Mouse (Mus musculus): Measurements from ENCODE around the gene Tlx1.
A peak's percentile ranks its signal among the peaks of the same experiment; 100 is the strongest.

The Tlx1 gene

DNA sequence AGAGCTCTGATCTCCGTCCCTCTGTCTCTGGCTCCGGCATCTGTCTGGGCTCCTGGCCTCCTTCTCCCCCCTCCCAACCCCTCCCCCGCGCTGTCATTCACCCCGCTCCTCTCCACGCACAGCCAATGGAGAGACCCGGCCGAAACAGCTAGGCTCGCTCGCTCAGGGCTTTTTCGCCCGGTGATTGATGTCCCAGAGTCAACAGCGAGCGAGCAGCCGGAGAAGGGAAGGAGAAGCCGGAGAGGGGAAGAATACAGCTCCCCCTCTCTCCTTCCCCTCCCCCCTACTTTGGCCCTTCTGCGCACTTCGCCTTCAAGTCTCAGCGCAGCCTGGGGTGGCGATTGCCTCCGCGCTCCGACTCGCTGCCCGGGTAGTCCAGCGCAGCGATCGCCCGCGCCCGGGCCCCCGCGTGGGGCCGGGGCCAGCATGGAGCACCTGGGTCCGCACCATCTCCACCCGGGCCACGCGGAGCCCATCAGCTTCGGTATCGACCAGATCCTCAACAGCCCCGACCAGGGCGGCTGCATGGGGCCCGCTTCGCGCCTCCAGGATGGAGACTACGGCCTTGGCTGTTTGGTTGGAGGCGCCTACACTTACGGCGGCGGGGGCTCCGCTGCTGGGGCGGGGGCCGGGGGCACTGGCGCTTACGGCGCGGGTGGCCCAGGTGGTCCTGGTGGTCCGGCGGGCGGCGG is at the start of gene Tlx1:
Gene Tlx1, plus strand, starts transcription at position 191 of the 692 bp plus-strand sequence.
- no peak for DNase-seq (ENCODE audit: low spot score)

DNA sequence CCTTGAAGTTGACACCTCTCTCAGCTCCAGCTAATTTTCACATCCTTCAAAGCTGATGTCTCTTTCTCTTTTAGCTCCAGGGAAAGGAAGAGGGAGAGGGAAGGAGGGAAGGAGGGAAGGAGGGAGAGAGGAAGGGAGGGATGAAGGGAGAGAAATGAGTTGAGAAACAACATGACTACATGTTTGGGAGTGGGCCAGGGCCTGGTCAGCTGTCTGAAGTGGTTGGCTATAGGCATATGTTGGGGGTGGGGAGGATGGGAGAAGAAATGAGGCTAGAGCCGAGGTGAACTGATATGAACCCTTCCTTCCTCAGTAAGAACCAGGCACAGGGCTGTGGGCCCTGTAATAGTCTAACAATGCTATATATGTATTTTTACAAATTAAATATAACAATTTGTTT is 44.9 kb upstream of the Tlx1 start:
- DNase-seq (ENCODE audit: low spot score), result no peak

DNA sequence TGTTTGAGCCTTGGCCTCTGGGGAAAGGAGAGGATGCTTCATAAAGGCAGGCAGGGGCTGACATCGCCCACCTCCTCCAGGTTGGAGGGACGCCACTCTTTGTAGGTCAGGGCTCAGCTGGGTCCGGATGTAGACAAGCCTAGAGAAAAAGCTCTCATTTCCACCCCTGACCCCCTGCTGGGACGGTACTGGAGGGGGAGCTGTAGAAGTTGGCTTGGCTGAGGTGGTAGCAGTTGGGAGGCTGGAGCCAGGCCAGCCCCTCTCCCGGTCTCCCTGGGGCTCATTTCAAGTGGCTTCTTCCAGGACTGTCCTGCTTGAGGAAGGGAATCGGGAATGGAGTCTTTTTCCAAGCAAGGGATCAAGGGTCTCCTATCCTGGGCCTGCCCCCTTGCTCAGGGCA is 43.8 kb upstream of the Tlx1 start:
- no peak for DNase-seq (ENCODE audit: low spot score)

DNA sequence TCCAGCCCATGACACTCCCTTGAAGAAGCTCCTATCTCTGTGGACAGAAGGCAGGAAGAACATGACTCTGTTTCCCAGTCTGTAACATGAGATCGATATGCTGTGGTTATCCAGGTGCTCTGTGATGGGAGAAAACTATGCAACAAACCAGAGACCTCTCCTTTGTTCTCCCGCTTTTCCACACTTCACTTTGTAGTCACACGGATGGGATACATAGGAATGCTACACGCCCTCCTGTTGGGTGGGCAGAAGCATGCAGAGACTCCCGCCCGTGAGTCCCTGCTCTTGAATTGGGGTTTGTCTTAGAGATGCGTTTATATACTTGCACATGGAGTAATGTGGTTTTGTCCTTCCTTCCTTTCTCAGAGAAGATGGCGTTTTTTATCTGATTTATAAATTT is 39.8 kb upstream of the Tlx1 start:
- no peak for DNase-seq (ENCODE audit: low spot score)

DNA sequence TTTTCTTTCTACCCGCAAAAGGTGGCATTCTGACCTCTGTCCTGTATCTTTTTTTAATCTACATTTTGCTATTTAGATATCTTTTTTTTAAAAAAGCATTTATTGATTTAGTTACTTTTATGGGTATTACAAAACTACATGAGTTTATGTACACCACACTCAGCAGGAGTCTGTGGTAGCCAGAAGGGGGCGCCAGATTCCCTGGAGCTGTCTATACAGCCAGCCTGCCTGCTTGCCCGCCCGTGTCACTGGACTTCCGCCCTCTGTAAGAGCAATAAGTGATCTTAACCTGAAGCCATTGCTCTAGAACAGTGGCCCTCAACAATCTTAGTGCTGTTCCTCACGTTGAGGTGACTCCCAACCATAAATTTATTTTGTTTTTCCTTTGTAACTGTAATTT is 38.0 kb upstream of the Tlx1 start:
- peak; percentile 58 for DNase-seq (ENCODE audit: low spot score)

DNA sequence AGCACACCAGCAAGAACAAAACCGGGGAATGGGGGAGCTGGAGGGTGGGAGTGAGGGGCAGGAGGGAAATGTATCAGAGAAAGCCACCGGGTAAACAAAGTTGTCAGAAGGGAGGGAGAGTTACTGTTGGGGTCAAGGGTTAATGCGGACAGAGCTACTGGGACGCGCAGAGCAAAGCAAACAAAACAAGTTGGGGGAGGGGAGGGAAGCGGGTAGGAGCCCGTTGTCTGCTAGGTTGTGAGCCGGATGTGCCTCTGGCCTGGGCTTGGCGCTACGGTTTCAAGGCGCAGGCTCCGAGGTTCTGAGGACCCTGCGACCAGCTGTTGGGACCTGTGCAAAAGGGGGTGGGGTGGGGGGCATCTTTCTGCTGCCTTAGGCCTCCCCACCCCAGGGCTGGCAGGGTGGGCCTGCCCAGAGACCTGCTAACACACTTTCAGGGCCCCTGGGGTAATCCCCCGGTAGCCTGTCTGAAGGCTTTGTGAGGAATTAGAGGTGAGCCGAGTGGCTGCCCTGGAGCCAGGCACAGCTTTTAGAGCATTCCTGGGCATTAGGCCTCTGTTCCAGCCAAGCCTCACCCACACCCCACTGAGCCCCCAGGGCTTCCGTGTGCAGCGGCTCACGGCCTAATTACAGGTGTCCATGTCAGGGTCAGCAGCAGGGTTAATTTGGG is 36.6 kb upstream of the Tlx1 start:
- DNase-seq (ENCODE audit: low spot score), result no peak

DNA sequence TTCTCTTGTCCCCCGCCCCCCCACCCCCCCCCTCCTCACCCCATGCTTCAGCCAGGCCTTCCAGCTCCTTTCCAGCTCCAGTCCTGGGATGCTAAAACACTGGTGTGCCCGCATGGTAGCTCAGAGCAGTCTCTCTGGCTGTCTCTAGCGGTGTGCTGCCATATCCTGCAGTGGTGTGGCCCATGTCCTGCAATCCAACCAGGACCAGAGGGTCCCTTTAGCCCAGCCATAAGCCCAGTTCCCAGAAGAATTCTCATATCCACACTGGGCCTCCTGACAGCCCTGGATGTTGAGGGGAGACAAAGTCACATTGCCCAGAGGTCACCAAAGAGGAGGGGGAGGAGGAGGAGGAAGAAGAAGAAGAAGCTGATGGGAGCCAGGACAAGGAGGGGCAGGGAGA is 35.7 kb upstream of the Tlx1 start:
- no peak for DNase-seq (ENCODE audit: low spot score)

DNA sequence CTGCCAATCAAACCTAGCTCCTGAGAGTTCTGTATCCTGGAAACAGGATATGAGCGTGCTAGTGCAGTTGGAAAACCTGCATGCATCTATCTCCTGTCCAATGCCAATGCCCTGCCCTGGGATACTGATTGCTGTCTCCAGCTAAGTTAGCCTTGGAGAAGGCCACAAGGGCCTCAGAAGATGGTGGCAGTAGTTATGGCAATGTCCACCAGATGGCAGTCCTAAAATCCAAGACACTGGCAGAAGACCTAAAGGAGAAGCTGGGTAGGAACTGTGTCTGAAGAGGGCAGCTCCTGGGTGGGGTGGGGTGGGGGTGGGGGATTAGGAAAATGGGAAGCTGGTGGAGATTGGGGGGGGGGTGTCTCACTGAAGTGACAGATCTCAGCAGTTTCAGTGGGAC is 33.7 kb upstream of the Tlx1 start:
- DNase-seq (ENCODE audit: low spot score), result peak; percentile 66

DNA sequence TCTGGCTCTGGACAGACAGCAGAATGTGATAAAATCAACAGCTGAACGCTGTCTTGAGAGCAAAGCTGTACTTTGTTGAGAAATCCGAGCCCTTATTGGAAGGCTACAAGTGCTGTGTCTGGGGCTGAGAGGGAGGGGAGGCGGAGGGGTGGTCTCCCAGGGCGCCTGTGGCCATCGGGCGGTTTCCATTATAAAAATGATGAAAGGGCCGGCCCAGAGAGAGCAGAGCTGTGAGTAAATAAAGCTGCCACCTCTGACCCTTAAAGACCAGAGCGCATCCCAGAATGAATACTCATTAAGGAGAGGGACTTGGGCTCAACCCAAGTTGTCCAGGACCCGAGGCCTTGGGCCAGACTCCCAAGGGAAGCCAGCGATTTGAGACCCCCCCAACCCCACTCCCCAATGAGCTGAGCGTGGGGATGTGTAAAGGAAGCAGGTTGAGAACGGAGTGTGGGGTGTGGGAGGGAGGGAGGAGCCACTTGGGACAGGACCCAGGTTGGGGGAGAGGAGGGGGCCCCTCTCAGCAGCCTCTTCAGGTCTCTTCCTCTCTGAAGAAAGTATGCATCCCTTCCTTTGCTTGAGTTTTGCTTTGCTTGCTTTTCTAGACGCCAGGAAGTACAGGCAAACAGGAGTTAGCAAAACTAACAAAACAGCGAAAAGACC is 18.4 kb upstream of the Tlx1 start:
- no peak for DNase-seq (ENCODE audit: low spot score)

DNA sequence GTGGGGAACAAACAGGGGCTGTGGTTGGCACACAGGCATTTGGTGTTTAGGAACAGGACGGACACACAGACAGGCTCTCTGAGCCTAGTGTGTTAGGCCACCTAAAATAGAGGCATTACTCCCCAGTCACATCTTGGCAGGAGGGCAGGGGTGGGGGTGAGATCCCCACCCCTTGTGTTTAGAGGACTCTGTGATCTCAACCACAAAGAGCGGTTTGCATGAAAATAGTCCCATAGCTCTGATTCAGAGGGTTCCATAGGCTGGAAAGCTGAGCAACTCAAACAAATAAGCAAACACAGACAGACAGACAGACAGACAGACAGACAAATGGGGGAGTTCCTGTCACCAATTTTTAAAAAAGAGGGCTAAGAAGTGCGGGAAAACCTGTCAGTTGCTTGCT is 7.9 kb upstream of the Tlx1 start:
- no peak for DNase-seq (ENCODE audit: low spot score)

DNA sequence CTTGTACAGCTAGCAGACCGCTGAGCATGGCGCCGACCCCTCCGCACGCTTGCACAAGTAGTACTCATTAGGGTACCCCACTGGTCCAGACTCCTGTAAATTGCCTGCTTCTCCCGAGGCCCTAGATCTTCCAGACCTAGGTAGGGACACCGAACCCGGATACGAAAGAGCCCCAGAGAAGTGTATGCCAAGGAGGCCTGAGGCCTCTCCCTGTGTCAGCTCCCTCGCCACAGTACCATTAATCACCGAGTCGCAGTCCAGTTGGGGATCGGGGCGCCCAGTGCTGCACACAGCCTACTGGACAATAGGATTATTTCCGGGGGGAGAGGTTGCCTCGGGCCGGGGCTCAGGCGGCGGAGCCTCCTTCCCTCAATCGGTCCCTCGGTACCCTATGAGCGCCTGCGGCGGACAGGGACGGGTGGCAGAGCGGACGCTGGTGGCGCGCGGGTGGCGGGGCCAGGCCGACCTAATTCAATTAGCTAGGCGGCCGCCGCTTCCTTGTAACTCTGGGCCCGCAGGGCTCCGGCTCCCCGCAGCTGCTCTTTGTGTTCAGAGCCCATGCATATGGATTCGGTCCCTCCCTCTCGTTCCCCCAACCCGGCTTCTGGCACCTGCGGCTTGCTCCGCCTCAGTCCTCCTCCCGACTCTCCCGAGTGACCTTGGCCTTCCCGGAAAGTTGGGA is 7.1 kb upstream of the Tlx1 start:
- no peak for DNase-seq (ENCODE audit: low spot score)

DNA sequence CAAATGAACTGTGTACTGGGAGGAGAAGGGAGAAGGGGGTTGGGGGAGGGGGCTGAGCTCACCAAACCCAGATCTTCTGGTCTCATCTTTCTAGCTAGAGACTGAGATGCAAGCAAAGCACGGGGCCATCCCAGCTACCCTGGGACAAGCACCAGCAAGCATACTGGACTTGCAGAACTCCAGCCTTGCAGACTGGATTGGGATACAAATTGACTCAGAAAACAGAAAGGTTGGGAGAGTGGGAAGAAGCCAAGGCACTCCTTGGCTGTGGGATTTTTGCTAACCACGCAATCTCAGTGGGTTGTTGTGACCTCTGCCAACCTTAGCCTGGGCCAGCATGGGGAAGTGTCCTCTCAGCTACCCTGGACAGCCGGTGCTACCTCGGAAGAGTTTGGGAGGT is 3.4 kb upstream of the Tlx1 start:
- DNase-seq (ENCODE audit: low spot score), result no peak

DNA sequence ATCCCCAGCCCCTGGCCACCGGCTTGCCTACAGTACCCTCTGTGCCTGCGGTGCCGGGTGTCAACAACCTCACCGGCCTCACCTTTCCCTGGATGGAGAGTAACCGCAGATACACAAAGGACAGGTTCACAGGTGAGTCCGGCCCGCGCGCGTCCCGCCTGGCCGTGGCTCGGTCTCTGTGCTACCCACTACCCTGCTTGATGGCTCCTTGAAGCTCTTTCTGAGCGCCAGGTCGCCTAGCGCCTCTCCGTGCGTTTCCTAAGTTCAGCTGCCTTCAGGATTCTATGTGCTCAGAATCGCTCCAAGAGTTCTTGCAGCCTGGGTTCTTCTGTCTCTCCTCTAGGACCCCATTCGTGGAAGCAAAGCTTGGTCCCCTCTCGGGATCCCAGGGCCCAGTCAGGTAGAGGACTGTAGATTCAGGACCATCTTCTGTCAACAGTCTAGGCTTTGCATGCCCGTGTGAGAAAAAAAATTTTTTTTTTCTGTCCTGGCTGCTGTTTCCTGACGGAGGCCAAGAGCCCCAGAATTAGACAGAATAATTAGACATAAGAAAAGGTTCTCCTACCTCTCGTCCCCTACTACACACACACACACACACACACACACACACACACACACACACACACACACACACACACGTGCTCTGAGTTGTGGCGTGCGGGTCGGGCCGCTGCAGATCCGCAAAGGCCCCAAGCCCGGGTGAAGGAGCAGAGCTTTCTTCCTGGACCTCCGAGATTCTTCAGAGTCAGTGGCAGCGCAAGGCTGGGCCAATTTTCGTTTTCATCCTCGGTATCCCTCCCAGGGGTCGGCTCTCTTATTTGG is 1.1 kb downstream of the Tlx1 start:
- DNase-seq (ENCODE audit: low spot score), result no peak

DNA sequence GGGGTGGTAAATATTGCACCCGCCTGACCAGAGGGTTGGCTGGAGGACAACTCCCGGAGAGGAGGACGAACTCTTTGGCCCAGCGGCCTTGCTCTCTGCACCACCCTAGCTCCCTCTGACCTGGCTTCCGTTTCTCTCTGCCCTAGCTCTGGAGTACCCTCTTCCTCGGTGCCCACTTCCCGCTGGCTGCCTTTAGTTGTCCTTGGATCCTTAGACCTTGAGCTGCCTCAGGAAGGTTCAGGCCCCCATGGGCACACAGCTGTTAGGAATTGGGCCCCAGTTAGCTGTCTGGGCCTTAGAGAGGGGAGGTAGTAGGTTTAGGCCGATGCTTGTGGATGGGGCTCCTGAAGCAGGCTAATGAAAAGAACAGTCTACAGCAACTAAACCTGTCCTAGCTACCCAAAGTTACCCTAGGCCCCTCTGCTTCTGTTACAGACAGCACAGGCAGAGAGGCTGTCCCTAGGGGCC is 1.7 kb downstream of the Tlx1 start:
- DNase-seq (ENCODE audit: low spot score), result no peak

DNA sequence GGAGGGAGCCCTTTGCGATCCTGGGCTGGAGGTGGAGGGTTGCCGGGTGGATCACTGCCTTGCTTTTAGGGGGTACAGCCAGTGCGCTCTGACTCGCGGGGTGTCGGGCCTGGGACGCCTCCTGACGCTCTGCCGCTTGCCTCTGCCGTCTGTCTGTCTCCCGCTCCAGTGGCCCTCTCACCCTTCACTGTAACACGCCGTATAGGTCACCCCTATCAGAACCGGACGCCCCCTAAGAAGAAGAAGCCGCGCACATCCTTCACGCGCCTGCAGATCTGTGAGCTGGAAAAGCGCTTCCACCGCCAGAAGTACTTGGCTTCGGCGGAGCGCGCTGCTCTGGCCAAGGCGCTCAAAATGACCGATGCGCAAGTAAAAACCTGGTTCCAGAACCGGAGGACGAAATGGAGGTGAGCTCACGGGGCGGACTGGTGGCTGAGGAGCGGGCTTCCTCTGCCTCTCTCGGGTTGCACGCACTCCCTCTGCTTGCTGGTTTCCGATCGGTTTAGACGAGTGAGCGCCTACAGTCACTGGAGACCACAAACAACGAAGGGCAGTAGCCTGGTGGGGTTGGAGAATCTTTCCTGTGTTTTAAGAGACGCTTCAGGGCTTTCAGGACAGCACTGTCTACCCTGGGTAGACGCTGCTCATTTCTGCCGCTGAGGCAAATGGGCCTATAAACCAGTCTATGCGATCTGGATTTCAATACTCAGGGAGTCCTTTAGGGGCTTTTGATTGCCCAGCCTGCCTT is 3.0 kb downstream of the Tlx1 start:
- DNase-seq (ENCODE audit: low spot score), result no peak

DNA sequence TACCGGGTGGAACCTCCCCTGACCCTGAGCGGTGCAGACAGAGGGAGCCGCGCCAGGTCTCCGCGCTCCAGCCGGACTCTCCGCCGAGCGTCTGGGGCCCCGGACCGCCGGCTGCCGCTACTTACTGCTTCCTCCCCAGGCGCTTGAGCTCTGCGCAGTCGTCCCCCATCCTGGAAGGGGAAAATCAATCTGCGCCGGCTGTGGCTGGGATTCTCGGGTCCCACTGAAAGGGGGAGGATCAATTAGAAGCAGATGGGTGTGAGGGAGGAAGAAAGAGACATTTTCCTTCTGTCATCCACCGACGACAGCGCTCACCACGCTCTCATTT is 3.5 kb downstream of the Tlx1 start:
- DNase-seq (ENCODE audit: low spot score), result no peak

DNA sequence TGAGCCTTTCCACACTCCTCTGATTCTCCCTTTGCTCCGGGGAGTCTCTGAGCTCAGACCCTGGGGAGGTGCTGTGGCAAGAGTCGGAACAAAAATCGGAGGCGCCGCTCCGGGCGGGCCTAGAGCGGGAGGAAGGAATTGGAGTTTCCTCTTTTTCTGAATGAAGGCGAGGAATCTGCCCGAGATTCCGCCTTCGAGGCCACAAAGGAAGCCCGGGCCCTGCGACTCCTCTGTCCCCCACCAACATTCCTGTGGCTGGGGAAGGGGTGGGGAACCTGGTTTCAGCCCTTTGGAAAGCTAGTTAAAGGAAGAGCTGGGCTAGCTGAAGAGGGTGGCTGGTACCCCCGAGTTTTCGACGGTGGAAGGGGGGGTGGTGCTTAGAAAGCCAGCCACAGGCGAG is 4.0 kb downstream of the Tlx1 start:
- no peak for DNase-seq (ENCODE audit: low spot score)

DNA sequence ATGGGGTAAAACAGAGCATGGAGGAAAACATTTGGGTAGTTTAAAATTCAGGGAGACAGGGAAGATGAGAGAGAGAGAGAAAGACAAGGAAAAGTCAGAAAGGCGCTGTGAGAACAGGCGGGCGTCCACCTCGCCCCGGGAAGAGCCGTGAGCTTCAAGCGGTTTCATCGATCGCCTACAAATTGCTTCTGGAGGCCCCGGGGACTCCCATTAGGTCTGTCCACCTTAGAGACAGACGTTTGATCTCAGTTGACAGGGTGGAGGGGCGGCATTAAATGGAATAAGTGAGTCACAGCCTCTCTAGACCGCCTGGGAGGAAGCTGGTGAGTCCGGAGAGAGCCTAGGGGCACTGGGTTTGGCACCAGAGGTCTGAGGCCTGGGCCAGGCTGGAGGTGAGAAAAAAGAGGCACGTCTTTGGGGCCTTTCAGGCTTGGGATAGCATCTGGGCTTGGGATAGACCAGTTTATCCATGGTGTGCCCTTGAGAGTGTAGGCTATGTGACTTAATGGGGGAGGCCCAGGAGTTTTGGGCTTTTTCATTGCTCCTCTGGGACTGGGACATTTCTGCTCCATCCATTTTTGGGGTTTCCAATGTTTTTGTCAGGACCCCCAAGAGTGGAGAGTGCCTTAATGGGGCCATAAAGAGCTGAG is 4.8 kb downstream of the Tlx1 start:
- no peak for DNase-seq (ENCODE audit: low spot score)

DNA sequence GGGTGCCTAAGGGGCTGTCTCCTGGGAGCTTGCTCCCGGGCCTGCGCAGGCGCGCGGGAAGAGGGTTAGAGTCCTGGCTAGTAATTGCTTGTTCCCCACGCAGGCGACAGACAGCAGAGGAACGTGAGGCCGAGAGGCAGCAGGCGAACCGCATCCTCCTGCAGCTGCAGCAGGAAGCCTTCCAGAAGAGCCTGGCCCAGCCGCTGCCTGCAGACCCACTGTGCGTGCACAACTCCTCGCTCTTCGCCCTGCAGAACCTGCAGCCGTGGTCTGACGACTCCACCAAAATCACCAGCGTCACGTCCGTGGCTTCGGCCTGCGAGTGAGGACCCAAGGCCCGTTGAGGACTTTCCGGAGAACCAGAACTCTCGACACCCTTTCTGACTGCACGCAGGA is 5.3 kb downstream of the Tlx1 start:
- no peak for DNase-seq (ENCODE audit: low spot score)

DNA sequence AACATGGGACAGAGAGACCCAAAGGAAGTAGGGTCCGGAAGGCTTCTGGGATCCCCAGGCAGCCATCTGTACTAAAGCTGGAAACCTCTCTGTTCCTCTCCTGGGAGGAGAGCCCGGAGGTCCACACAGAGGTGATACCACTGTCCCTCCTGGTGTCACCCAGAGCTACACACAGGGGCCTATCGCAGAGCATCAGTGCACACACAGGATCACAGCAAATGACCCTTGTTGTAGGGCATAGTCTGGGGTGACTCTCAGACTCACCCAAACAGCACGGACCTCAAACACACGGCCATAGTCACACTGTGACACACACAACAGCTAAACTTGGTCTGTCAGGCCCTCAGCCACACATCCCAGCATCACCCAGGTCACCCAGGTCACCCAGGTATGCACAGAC is 5.9 kb downstream of the Tlx1 start:
- DNase-seq (ENCODE audit: low spot score), result no peak

DNA sequence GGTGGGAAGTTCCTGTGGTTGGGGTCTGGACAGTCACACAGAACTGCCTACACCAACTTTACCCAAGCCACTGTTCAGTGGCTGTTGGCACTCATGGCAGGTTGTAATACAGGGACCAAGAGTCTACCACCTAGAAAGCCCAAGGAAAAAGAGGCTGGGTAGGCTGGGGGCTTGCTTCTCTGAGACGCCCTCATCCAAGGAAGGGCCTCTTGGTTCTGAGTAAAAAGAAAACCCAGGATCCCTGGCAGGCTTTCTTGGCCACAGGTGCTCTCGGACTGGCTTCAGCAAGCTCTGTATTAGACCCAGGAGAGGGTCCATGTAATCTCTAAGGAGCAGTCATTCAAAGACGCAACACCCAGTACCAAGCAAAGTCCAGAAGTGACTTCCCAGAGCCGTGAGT is 7.7 kb downstream of the Tlx1 start:
- no peak for DNase-seq (ENCODE audit: low spot score)
